Mouse (Mus musculus) intestine, embryonic 14.5 days (tissue): ENCODE data around the gene Dcaf12. TPM values are rescaled to one million over a fixed set of nuclear protein-coding genes. Genes with fewer than 3 reads are reported as not detected.
A peak's percentile ranks its signal among the peaks of the same experiment; 100 is the strongest.

Experiments used
- ATAC-seq: fragments of 200-750 bp; cut with Nextera tagmentation; replicated peaks from 2 replicates; pipeline ENCODE4 v1.8.0; 2017; ENCODE audit warnings: low read depth, moderate number of reproducible peaks, moderate TSS enrichment, moderate library complexity; ENCODE audit not compliant: low FRiP score, low TSS enrichment
- DNase-seq: peaks from one replicate; pipeline ENCODE4 v3.0.0-alpha.2; 2018; ENCODE audit warnings: low spot score
- H3K27ac ChIP-seq: fragments of 300-500 bp; sonication (generic); 2 replicates; pipeline ENCODE4 v1.5.1; 2014; ENCODE audit warnings: low read depth, mild to moderate bottlenecking, control low read depth
- H3K27me3 ChIP-seq: fragments of 300-500 bp; sonication (generic); replicated peaks from 2 replicates; pipeline ENCODE4 v1.6.1; 2014; ENCODE audit warnings: low read length, control low read depth; ENCODE audit not compliant: control insufficient read depth, insufficient read depth
- H3K36me3 ChIP-seq: fragments of 300-500 bp; sonication (generic); 2 replicates; pipeline ENCODE4 v1.6.1; 2014; ENCODE audit warnings: low read length, control low read depth; ENCODE audit not compliant: control insufficient read depth, insufficient read depth
- H3K4me1 ChIP-seq: fragments of 300-500 bp; sonication (generic); replicated peaks from 2 replicates; pipeline ENCODE4 v1.6.1; 2014; ENCODE audit warnings: low read length, control low read depth, mixed read lengths; ENCODE audit not compliant: control insufficient read depth, insufficient read depth
- H3K4me2 ChIP-seq: fragments of 300-500 bp; sonication (generic); 2 replicates; pipeline ENCODE4 v1.6.1; 2014; ENCODE audit warnings: low read length
- H3K4me3 ChIP-seq: fragments of 300-500 bp; sonication (generic); 2 replicates; pipeline ENCODE4 v1.5.1; 2014; ENCODE audit warnings: low read depth, low read length, control low read depth, mixed read lengths
- H3K9ac ChIP-seq: fragments of 300-500 bp; sonication (generic); 2 replicates; pipeline ENCODE4 v1.6.1; 2014; ENCODE audit warnings: mild to moderate bottlenecking, low read length
- H3K9me3 ChIP-seq: fragments of 300-500 bp; sonication (generic); 2 replicates; pipeline ENCODE4 v1.6.1; 2016; ENCODE audit warnings: low read length, control low read depth; ENCODE audit not compliant: control insufficient read depth
- WGBS: fragments of 180-500 bp; shearing (Covaris S2); extraction: QIAGEN DNeasy Blood & Tissue Kit; methylation state at CpG from one replicate; pipeline ENCODE4 v1.1.7; 2014; 5-methylcytosine and 5-hydroxymethylcytosine counted together
- polyA plus RNA-seq: library from polyadenylated mRNA; unstranded; fragments of >200 nt; fragmentation: Nextera tagmentation; extraction: Ambion mirVana; gene quantifications from 2 replicates; pipeline ENCODE4 v1.2.1, GENCODE M21; 2014

Dcaf12 gene
- polyA plus RNA-seq, 1 experiment from 2014 or later, result 44.9 TPM

GRCm38 (mm10) chr4:41274377-41274979 lies 40.2 kb downstream of the Dcaf12 start:
- ATAC-seq (peak; percentile 74), DNase-seq (no peak)
- Histone ChIP-seq H3K36me3 (peaks cover 8% of the 10 kb centered on the region), H3K9me3 (no peaks in the 10 kb centered on the region), H3K27ac (peak overlapping the region; percentile 96), H3K4me1 (peaks cover 25% of the 10 kb centered on the region), H3K9ac (peak overlapping the region; percentile 94), H3K4me3 (peak overlapping the region; percentile 90), H3K4me2 (peak overlapping the region; percentile 60), H3K27me3 (no peaks in the 10 kb centered on the region)
- WGBS, result 0% methylated on average over 18 of the region's 18 CpGs

DNA sequence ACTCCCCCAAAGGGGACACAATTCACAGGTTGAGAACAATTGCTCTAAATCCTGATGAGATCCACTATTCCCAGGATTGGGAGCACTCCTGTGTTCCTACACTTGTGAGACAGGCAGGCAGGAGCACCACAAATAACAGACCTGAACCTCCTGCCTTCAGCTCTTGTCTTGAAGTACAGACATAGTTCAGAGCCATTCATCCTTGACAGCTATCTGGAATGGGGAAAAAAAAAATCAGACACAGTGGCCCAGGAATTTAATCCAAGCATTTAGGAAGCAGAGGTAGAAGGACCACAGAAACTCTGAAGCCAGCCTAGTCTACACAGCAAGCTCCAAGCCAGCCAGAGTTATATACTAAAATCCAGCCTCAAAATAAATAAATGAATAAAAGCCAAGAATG lies 46.6 kb downstream of the Dcaf12 start:
- no peak overlapping the region for H3K27ac ChIP-seq

GRCm38 (mm10) chr4:41266350-41266749 lies 48.3 kb downstream of the Dcaf12 start:
- Histone ChIP-seq H3K9ac (no peak overlapping the region), H3K27me3 (no peaks in the 10 kb centered on the region), H3K4me3 (no peak overlapping the region), H3K4me1 (no peaks in the 10 kb centered on the region), H3K9me3 (no peaks in the 10 kb centered on the region), H3K27ac (no peak overlapping the region), H3K4me2 (no peak overlapping the region), H3K36me3 (peaks cover 32% of the 10 kb centered on the region)
- no peak for DNase-seq
- no peak for ATAC-seq
- WGBS, result 82% methylated on average over 4 of the region's 4 CpGs

More for the DNA sequence above, 46.6 kb downstream of the Dcaf12 start:
- ATAC-seq, result no peak
- Histone ChIP-seq H3K9ac (no peak overlapping the region), H3K4me2 (no peak overlapping the region), H3K4me1 (peaks cover 11% of the 10 kb centered on the region), H3K9me3 (no peaks in the 10 kb centered on the region), H3K36me3 (peaks cover 24% of the 10 kb centered on the region), H3K27me3 (no peaks in the 10 kb centered on the region), H3K4me3 (no peak overlapping the region)
- DNase-seq, result no peak

- Histone ChIP-seq H3K9me3 (no peaks in the 10 kb centered on the region), H3K4me3 (no peak overlapping the region), H3K27me3 (no peaks in the 10 kb centered on the region), H3K4me2 (no peak overlapping the region), H3K4me1 (no peaks in the 10 kb centered on the region), H3K9ac (no peak overlapping the region), H3K27ac (no peak overlapping the region), H3K36me3 (peaks cover 14% of the 10 kb centered on the region; the same call in 1 of the 2 replicates)
- no peak for ATAC-seq
- no peak for DNase-seq
Measured at GRCm38 (mm10) chr4:41260691-41261090, 54.0 kb downstream of the Dcaf12 start.

GRCm38 (mm10) chr4:41259019-41259418 lies 55.7 kb downstream of the Dcaf12 start:
- no peak for DNase-seq
- Histone ChIP-seq H3K27ac (no peak overlapping the region), H3K9me3 (no peaks in the 10 kb centered on the region), H3K4me3 (no peak overlapping the region), H3K27me3 (no peaks in the 10 kb centered on the region), H3K9ac (no peak overlapping the region), H3K4me1 (no peaks in the 10 kb centered on the region), H3K36me3 (peaks cover 11% of the 10 kb centered on the region; the same call in 1 of the 2 replicates), H3K4me2 (no peak overlapping the region)
- WGBS, result 85% methylated on average over 4 of the region's 4 CpGs
- ATAC-seq, result no peak

- Histone ChIP-seq H3K27ac (no peak overlapping the region), H3K4me3 (no peak overlapping the region), H3K4me2 (no peak overlapping the region), H3K27me3 (no peaks in the 10 kb centered on the region), H3K36me3 (peaks cover 9% of the 10 kb centered on the region; the same call in 1 of the 2 replicates), H3K9me3 (no peaks in the 10 kb centered on the region), H3K9ac (no peak overlapping the region), H3K4me1 (no peaks in the 10 kb centered on the region)
- DNase-seq, result no peak
- WGBS, result 89% methylated on average over 1 of the region's 1 CpGs
- ATAC-seq, result no peak
Measured at GRCm38 (mm10) chr4:41257752-41258151, 56.9 kb downstream of the Dcaf12 start.

- no peak for DNase-seq
- Histone ChIP-seq H3K9ac (no peak overlapping the region), H3K27ac (no peak overlapping the region), H3K9me3 (no peaks in the 10 kb centered on the region), H3K4me3 (no peak overlapping the region), H3K36me3 (peaks cover 11% of the 10 kb centered on the region), H3K4me1 (no peaks in the 10 kb centered on the region), H3K27me3 (no peaks in the 10 kb centered on the region), H3K4me2 (no peak overlapping the region)
- ATAC-seq, result no peak
- WGBS, result 90% methylated on average over 12 of the region's 12 CpGs
Measured at GRCm38 (mm10) chr4:41255564-41256210, 59.0 kb downstream of the Dcaf12 start.

GRCm38 (mm10) chr4:41253756-41254155 lies 60.9 kb downstream of the Dcaf12 start:
- Histone ChIP-seq H3K9ac (no peak overlapping the region), H3K4me3 (no peak overlapping the region), H3K27ac (no peak overlapping the region), H3K36me3 (peaks cover 30% of the 10 kb centered on the region), H3K27me3 (no peaks in the 10 kb centered on the region), H3K4me2 (no peak overlapping the region), H3K9me3 (no peaks in the 10 kb centered on the region), H3K4me1 (no peaks in the 10 kb centered on the region)
- DNase-seq (no peak), ATAC-seq (no peak)
- WGBS, result 91% methylated on average over 2 of the region's 2 CpGs

DNA sequence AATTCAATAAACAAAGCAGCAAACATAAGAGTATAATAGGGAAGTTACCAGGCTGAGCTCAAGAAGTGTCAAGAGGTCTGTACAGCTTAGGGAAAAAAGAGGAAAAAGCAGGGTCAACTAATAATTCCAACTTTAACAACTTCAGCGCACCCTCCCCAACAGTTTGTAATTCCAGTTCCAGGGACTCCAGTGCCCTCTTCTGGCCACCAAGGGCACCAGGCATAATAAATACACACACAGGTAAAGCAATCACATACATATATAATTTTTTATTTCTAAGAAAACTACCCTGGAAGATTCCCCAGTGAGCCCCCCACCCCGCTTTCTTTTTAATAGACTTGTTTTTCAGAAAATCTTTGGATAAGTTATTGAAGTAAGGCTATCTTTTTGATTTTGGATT lies 69.3 kb downstream of the Dcaf12 start:
- Histone ChIP-seq H3K27me3 (no peaks in the 10 kb centered on the region), H3K4me1 (no peaks in the 10 kb centered on the region), H3K36me3 (peaks cover 73% of the 10 kb centered on the region), H3K27ac (no peak overlapping the region), H3K9ac (no peak overlapping the region), H3K4me3 (no peak overlapping the region), H3K9me3 (no peaks in the 10 kb centered on the region), H3K4me2 (no peak overlapping the region)
- ATAC-seq (no peak), DNase-seq (no peak)
- 95% methylated on average over 2 of the region's 2 CpGs for whole genome bisulfite sequencing
